Mouse (Mus musculus) cortical plate, adult 2 months (tissue): ENCODE measurements at regions not wholly inside any gene's neighbourhood (a gene's known extent, or its start where the extent isn't known, plus 50 kb on each side); places are given as distances from the start of the nearest gene placed in this dataset.

ENCODE experiments used
- CTCF ChIP-seq: fragments of 200-500 bp; IDR thresholded peaks from 2 replicates; pipeline ENCODE4 v1.5.1; 2011; ENCODE audit warnings: mild to moderate bottlenecking, control low read depth, low read length; ENCODE audit not compliant: insufficient read depth; ENCODE audit errors: extremely low read depth
- POLR2A ChIP-seq: fragments of 200-500 bp; IDR thresholded peaks from 2 replicates; pipeline ENCODE4 v1.6.1; 2011; ENCODE audit warnings: mild to moderate bottlenecking, low read length, control low read depth; ENCODE audit not compliant: insufficient read depth; ENCODE audit errors: extremely low read depth

DNA sequence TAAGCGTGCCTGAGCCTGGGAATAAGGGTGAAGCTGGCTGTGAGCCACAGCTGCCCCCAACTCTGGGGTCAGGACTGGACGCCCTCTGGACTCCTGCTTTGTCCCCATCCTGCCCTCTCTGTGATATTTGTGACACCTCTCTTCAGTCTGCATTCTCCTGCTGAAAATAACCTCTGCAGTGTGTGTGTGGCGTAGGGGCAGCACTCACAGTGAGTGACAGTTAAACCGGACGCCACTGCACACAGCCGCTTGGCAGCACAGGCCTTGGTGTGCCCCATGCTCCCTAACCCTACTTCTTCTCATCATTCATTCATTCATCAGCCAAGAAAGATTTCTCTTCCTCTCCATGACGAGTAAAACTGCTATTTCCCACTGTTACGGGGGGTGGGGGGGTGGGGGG is 161.6 kb downstream of the Cd24a start:
- TF ChIP-seq POLR2A (no peak), CTCF (no peak)
